Mouse (Mus musculus): ENCODE data around the gene Ltbr.
"Not testable (repeated sequence)": the region's sequence is repeated elsewhere in the genome, so short reads cannot be mapped to it uniquely, and the experiment has no call there.

The Ltbr gene

GRCm38 (mm10) chr6:125266600-125266999 lies 47.1 kb downstream of the Ltbr start:
- not testable (repeated sequence) for DNase-seq

GRCm38 (mm10) chr6:125266091-125266490 lies 47.6 kb downstream of the Ltbr start:
- DNase-seq = no peak

DNA sequence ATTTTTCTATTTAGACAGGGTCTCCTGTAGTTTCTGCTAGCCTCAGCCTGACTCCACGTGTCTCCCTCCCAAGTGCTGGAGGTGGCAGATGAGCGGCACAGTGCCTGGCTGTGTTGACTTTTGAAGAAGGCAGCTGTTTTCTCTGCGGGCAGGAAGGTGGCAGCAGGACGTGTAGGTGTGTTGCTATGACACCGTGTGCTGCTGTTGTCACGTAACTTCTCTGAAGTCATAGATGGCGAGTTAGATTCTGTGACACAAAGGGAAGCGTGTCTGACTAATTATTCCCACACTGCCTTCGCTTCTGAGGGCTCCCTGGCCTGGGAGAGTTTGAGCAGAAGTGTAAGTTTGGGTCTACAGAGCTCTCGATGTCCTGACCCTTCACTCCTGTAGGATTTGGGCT lies 48.4 kb downstream of the Ltbr start:
- no peak for DNase-seq

DNA sequence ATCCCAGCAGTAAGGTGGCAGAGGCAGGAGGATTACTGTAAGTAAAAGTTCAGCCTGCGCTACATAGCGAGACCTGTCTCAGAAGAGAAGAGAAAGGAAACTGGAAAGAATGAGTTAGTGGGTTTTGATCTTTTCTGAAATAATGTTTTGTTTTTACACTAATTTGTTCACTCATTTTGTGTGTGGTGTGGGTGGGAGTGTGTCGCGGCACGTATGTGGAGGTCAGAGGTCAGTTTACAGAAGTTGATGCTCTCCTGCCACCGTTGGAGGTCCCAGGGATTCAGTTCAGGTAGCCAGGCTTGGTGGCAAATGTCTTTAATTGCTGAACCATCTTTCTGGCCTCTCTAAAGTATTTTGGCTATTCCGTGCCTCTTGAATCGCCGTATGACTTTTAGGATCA lies 49.5 kb downstream of the Ltbr start:
- no peak for DNase-seq

GRCm38 (mm10) chr6:125260006-125260555 lies 53.6 kb downstream of the Ltbr start:
- DNase-seq = no peak
